Mouse (Mus musculus) left cerebral cortex, adult 9 months (tissue): ENCODE measurements around the gene Gm10775.

Experiments
- DNase-seq, 2 experiments: peaks; one replicate each; pipeline ENCODE4 v3.0.0; 2022; ENCODE audit warnings: low spot score in 2 of 2

Gm10775 gene

DNA sequence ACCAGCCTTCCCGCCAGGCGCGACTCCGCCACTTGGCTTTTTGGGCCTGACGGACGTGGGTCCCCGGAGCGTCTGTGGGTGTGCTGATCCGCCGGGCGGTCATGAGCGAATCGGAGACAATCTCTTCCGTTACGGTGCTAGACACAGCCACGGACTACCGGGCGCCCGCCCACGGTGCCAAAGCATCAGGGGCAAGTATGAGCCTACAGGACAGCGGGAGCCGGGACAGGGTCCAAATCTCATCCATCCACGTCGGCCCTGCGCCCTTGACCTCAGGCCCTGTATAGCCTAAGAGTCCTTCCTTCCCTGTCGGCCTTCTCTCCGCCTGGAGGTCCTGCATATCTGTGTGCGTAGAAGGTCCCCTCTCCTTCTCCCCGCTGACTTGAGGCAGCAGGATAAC is at the start of gene Gm10775:
Gene Gm10775 (plus strand): TSS at position 301 of the 400 bp plus-strand sequence.
- DNase-seq = no peak

DNA sequence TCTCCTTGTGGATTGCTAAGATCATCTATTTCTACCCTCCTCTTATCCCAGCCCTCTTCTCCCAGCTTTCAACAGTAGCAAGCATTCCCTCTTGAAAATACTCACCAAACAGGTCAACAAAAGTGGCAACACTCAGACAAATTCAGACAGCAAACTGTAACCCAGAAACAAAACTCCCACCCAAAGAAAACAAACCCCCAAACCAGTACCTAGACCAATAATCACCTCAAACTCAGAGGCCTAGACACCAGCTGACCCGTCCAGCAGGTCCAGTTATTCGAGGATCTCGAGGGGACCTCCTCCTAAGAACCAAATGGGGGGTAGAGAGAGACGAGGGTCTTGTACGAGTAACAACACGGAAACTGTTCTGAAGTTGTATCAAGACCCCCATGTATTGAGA is 33.4 kb upstream of the Gm10775 start:
- no peak for DNase-seq

DNA sequence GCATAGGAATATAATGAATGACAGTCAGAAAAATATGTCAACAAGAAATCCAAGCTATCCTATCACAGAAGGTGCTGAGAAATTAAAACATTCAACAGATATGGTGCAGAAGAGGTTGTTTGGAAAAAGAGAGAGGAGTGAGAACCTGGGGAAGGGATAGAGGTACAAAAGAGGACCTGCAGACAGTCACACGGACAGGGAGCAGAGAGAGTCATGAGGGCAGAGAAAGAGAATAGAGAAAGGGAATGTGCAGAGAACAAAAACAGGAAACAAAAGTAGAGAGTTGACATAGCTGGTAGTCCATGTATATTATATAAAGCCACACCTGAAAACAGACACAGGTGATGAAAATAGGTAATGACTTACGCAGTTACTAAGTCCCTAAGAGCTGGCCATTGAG is 32.7 kb upstream of the Gm10775 start:
- no peak for DNase-seq

DNA sequence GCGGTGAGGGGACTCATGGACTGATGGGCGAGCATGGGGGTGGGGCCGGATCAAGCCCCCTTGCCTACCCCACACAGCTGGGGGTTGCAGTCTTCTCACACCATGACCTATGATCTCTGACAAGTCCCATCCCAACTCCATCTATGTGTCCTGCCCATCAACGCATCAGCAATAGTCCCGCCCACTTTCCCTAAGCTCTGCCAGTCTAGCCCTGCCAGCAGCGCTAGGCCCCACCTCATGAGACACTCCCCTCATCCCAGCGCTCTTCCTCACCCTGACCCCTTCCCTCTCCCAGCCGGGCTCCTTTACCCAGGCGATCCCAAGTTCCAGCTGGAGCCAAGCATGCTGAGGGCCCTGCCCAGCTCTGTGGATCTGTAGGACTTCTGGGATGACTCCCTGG is 22.1 kb upstream of the Gm10775 start:
- no peak for DNase-seq

DNA sequence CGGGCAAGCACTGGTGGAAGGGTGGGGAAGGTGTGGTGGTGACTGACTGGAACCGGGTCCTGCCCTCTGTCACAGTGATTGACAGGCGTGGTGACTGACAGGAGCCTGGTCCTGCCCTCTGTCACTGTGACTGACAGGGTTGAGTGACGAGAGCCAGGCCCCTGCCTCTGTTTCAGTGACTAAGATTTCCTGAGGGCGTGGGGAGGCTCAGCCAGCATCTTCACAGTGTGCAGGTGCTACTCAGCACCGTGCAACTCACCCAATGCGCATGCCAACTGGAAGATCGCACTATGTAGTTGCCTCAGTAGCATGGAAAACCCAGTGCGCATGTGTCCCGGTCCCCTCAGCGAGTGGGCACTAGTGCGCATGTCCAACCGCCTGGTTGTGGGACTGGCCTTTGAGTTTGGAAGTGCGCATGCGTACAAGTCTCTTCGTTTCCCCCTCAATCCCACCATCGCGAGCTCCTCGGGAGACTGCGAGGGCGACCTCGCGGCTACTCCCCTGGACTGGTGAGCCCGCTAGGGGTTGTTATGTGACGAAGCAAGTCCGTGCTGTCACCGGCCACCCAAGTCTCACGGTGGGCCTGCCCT is 18.7 kb upstream of the Gm10775 start:
- DNase-seq = peak; percentile 97 to 99

DNA sequence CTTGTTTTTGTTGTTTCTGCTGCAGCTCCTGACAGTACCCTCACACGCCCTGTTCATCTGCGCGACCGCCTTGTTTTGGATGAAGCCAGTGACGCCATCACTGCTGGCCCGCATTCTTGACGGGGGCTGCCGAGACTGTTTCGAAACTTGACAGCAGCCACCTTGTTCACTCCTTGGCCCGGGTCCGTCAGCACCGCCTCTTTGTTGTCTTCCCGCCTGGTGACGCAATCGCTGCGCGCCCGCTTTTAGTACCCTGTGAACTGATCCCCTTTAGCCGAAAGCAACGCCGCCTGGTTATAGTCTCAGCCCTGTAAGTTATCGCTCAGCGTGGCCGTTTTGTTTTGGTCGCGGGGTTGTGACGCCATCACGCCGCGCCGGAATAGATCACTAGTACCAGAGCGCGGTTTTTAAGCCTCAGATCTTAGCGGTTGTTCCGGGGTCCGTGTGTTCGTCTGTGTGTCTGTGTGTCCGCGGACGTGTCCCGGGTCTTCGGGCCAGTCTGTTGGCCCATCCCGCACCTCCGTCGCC is 18.2 kb upstream of the Gm10775 start:
- DNase-seq = peak; percentile 89 to 98

DNA sequence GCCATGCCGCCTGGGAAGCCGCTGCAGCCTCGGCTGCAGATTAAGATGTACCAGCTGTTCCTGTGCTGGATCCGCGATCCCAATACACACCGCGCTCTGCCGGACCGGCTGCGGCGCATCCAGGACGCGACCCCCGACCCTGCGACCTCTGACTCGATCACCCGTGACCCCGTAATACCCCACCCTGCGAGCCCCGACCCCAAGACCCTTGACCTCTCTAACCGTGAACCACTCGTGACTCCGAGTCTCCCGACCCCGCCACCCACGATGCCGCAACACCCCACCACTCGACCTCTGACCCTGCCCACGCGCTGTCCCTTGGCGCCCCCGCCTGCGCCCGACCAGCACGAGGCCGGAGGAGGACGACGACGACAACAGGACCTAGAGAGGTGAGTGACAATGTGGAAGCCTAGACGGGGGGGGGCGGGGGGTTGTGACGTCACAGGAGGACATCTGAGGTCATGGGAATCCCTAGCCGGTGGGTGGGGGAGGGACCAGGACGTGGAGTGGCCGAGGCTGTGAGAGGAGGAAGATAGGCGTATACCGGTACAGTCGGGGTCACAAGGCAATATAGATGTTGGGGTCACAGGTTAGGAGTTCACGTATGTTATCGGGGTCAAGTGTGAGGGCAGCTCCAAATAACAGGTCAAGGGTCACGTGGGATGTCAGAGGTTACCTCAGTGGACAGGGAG is 17.6 kb upstream of the Gm10775 start:
- DNase-seq = no peak

DNA sequence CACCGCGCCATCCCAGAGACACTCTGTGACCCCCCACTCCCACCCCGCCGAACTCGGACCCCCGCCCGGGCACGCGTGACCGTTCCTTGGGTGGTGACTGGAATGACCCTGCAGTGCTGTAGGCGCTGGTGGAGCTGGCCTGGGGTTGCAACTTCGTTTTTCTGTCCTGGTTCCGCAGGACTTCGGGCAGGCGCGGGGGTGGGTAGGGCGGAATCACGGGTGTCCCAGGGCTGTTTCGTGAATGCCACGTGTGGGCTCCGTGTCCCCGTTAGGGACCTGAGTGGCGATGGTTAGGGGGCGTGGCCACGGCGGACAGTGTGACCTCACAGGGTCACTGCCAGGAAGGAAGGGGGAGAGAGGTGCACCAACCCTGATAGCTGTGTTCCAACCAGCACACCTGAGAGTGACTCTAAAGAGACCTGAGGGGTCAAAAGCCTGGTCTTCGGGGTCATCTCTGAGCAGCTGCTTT is 17.0 kb upstream of the Gm10775 start:
- no peak for DNase-seq

DNA sequence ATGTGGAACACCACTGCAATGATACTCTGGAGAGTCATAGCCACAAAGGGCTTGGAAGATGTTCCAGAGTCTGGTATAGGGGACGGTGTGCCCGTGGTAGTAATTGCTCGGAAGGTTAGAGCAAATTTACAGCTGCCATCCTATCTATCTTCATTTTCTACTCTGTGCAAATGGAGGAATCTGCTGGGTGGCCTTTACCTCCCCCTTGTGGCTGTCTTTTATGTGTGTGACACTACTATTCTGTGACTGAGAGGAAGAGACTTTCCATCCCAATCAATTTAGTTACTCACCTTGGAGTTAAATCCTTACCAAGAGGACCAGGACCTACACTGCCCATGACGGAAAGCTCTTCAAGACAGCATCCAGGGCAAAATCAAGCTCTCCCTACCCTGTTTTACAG is 16.1 kb upstream of the Gm10775 start:
- DNase-seq = no peak

DNA sequence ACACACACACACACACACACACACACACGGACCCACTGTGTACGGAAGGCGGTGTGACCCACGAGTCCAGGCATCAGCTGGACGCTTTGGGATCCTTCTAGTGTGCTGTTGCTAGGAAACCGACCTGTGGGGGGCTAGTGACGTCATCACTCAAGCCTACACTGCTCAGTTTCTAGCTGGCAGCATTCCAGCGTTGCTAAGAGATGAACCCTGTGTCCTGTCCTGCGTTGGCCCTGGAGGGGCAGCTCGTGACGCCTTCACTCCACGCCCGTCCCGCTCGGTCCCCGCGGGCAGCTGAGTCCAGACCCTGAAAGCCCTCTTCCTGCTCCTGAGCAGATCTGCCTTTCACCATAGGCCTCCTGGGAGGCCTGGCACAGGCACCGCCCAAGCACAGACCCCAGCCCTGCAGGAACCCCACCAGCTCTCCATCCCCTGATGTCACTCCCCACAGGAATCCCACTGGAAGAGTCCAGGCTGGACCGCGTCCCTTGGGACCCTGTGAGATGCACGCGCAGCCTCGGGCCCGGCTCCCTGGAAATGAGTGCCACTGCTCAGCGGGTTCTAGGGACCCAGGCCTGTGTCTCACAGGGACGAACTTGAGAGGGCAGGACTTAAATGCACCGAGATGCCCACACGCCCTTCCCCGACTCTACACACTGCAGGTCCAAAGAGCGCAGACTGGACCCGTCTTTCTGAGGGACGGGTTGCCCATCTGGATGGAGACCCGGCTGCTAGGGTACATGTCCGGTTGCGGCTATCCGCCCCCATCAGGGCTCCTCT is 974 bp upstream of the Gm10775 start:
- DNase-seq = peak; percentile 76 to 87

DNA sequence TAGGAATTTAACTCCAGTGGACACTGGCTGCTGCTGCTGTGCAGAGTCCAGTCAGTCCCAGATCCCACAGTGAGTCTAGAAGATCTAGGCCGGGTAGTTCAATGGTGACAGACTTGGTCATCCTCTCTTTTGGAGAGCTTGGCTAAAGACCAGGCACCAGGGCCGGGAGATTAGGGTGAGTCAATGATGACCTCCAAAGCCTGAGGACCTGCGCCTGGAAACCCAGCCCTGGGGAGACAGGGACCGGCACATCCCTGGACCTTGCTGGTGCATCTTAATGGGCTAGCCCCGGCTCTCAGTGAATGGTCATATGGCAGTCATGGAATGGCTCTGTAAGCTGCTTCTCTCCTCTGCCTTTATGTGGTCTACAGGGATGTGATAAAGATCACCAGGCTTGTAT is 2.7 kb downstream of the Gm10775 start:
- no peak for DNase-seq

DNA sequence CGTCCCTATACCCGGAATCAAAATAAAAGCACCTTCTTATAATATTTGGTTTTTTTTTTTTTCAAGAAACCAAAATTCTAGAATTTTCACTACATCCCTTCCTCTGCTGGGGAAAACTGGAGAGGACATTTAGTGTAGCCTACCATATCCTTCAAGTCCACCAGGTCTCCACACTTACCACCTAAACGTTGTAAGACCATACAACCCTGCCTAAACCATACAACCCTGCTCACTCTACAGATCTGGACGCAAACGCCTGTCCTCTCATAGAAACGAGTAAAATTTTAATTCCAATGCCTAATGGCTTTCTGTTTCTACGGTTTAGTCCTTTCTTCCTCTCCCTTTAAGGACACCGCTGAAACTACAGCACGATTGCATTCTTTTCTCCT is 18.6 kb downstream of the Gm10775 start:
- DNase-seq = no peak

DNA sequence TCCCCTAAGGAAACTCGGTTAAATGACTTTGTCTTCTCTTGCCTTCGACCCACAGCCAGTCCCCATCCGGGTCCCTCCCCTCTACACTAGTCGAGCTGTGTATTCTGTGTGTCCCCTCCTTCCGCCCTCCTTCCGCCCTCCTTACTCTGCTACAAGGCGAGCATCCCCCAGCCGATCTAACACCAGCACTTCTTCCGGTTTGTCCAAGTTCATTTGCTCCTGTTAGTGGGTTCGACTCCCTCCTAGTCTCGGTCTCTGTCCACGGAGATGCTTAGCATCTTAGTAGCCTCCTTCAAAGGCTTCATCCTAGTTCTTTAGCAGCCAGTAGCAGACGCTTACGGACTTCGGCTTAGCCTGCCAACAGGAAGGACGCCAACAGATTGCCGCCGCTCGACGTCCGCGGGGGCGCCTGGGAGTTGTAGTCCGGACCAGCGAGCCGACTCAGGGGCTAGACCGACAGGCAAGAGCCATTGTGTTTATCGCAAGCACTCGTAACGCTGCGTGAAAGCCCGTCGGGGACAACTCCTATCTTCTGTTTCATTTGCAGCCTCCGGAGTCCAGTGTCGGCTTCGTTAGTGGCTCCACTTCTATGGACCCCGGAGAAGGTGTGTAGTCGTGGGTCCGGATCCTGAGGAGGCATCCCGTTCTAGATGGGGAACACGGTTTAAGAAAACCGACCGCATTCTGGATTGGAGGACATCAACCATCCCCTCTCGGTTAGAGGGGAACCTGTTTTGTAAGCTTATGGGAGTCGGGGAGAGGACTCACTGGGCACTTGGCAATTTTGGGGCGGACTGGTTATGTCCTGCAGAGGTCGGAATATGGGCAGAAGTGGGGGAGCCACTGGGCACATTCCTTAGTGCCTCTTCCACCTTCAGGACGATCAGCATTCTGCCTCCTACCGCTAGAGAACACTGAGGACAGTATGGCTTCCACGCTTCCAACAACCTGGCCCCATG is 19.3 kb downstream of the Gm10775 start, which contains the start of gene Zfp369:
Gene Zfp369 (plus strand): TSS at position 432 of the 959 bp plus-strand sequence.
- DNase-seq = peak; percentile 85 to 94

DNA sequence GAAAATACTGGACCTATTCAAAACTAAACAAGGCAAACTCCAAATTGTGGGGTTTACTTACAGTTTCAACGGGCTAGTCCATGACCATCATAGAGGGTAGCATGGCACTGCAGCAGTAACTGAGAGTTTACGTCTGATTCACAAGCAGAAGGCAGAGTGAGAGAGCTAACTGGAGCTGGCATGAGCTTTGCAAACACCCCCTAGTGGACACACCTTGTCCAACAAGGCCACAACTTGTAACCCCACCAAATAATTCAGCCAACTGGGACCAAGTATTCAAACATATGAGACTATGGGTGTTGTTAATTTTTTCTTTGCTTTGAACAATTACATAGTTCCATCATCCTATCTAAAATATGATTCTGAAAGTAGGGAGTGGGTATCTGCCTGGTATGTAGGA is 27.4 kb downstream of the Gm10775 start:
- no peak for DNase-seq

DNA sequence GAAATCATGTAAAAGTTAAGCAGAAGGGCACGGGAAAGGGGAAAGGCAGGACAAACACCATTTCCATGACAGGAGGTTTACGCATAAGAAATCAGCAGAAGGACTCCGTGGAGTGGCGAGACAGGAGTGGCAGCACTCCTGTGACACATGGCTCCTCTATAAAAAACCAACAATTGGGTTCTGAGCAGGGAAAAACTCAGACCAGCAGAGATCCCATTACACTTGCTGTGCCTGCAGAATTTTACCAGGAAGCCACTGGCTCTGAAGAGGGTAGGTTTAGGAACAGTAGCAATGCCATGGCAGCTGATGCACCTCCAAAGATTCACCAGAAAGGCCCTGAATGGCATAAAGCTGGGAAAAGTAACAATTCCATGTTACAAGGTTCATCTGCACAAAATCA is 37.0 kb downstream of the Gm10775 start:
- DNase-seq = no peak
